Mouse (Mus musculus) embryonic fibroblast, embryonic 13.5 days (primary cell): ENCODE measurements at regions not wholly inside any gene's neighbourhood (a gene's known extent, or its start where the extent isn't known, plus 50 kb on each side); places are given as distances from the start of the nearest gene placed in this dataset.

ENCODE experiments used
- CTCF ChIP-seq: IDR thresholded peaks from 2 replicates; pipeline ENCODE4 v1.5.1; 2011; ENCODE audit warnings: mild to moderate bottlenecking, control low read depth, low read length, moderate library complexity, borderline replicate concordance; ENCODE audit not compliant: insufficient read depth
- POLR2A ChIP-seq: IDR thresholded peaks from 2 replicates; pipeline ENCODE4 v1.6.1; 2011; ENCODE audit warnings: low read depth, mild to moderate bottlenecking, control low read depth, low read length, moderate library complexity

GRCm38 (mm10) chr6:5589635-5590034 lies 93.5 kb upstream of the Pdk4 start:
- TF ChIP-seq POLR2A (no peak), CTCF (peak; percentile 91)
